Mouse (Mus musculus): Measurements from ENCODE around the gene Pygb. TPM values are rescaled to one million over a fixed set of nuclear protein-coding genes. Genes with fewer than 3 reads are reported as not detected.

Gene Pygb
- polyA plus RNA-seq, 1 experiment from 2014 or later: 212 TPM

- no peak for ATAC-seq (replicated peaks; ENCODE audit: insufficient number of reproducible peaks, insufficient read depth, low FRiP score, low read depth)
- 61% methylated on average over 7 of the region's 7 CpGs for WGBS
- Histone ChIP-seq H3K4me2 (no peak overlapping the region), H3K4me1 (replicated peaks) (peaks cover 5% of the 10 kb centered on the region), H3K36me3 (peaks cover 81% of the 10 kb centered on the region), H3K4me3 (no peak overlapping the region), H3K27me3 (no peaks in the 10 kb centered on the region), H3K27ac (0 out of 2 replicates have a peak overlapping the region, but pooled peaks have one; percentile 47), H3K9me3 (replicated peaks) (no peaks in the 10 kb centered on the region), H3K9ac (no peak overlapping the region)
These were observed 11.5 kb downstream of the Pygb start for GRCm38 (mm10) chr2:150798084-150798483.

- ATAC-seq (replicated peaks; ENCODE audit: insufficient number of reproducible peaks, insufficient read depth, low FRiP score, low read depth): no peak; the same call in 1 of the 2 replicates
- Histone ChIP-seq H3K9me3 (replicated peaks) (no peaks in the 10 kb centered on the region), H3K4me1 (replicated peaks) (peaks cover 5% of the 10 kb centered on the region), H3K36me3 (peaks cover 80% of the 10 kb centered on the region), H3K4me2 (no peak overlapping the region), H3K27ac (no peak overlapping the region), H3K4me3 (no peak overlapping the region), H3K9ac (no peak overlapping the region), H3K27me3 (no peaks in the 10 kb centered on the region)
- 87% methylated on average over 5 of the region's 5 CpGs for WGBS
These were observed 14.1 kb downstream of the Pygb start for GRCm38 (mm10) chr2:150800616-150801015.

DNA sequence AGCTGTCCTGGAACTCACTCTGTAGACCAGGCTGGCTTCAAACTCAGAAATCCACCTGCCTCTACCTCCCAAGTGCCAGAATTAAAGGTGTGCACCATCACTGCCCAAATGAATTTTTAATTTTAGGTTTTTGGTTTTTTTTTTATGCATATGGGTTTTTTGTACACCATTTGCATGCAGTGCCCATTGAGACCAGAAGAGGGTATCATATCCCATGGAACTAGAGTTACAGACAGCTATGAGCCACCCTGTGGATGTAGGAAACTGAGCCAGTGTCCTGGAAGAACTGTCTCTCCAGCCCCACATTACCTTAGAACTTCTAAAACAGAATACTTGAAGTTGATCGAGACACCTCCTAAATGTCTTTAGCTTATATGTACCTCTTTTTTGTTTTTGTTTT is 16.5 kb downstream of the Pygb start:
- Histone ChIP-seq H3K9me3 (replicated peaks) (no peaks in the 10 kb centered on the region), H3K27ac (no peak overlapping the region), H3K4me2 (no peak overlapping the region), H3K4me3 (no peak overlapping the region), H3K36me3 (peaks cover 89% of the 10 kb centered on the region), H3K4me1 (replicated peaks) (peaks cover 2% of the 10 kb centered on the region), H3K9ac (no peak overlapping the region), H3K27me3 (no peaks in the 10 kb centered on the region)
- 93% methylated on average over 1 of the region's 1 CpGs for WGBS
- ATAC-seq (replicated peaks; ENCODE audit: insufficient number of reproducible peaks, insufficient read depth, low FRiP score, low read depth): no peak

- Histone ChIP-seq H3K9ac (no peak overlapping the region), H3K27ac (no peak overlapping the region), H3K9me3 (replicated peaks) (no peaks in the 10 kb centered on the region), H3K36me3 (peaks cover 97% of the 10 kb centered on the region), H3K4me1 (replicated peaks) (no peaks in the 10 kb centered on the region), H3K27me3 (no peaks in the 10 kb centered on the region), H3K4me3 (no peak overlapping the region), H3K4me2 (no peak overlapping the region)
- WGBS: 87% methylated on average over 6 of the region's 6 CpGs
- ATAC-seq (replicated peaks; ENCODE audit: insufficient number of reproducible peaks, insufficient read depth, low FRiP score, low read depth): no peak
These were observed 21.8 kb downstream of the Pygb start for GRCm38 (mm10) chr2:150808381-150808780.

DNA sequence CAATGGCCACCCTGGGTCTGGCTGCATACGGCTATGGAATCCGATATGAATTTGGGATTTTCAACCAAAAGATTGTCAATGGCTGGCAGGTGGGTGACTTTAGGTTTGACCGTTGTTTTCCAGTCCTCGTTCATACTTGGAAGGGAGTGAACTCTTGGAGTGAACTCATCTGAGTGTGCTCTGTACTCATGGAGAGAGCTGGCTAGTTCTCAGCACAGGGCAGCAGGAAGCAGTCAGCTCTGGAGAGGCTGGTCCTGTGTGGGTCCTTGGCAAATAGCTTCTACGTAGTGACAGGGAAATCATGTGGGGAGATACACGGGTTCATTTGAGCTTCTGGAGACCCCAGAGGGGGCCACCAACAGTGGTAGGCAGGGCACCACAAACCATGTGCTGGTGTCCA is 22.3 kb downstream of the Pygb start:
- Histone ChIP-seq H3K9ac (no peak overlapping the region), H3K36me3 (peaks cover 97% of the 10 kb centered on the region), H3K4me1 (replicated peaks) (no peaks in the 10 kb centered on the region), H3K4me3 (no peak overlapping the region), H3K9me3 (replicated peaks) (no peaks in the 10 kb centered on the region), H3K27me3 (no peaks in the 10 kb centered on the region), H3K27ac (no peak overlapping the region), H3K4me2 (no peak overlapping the region)
- 91% methylated on average over 6 of the region's 6 CpGs for WGBS
- no peak for ATAC-seq (replicated peaks; ENCODE audit: insufficient number of reproducible peaks, insufficient read depth, low FRiP score, low read depth)

GRCm38 (mm10) chr2:150810603-150811002 is 24.1 kb downstream of the Pygb start:
- WGBS: 63% methylated on average over 5 of the region's 5 CpGs
- Histone ChIP-seq H3K9ac (no peak overlapping the region), H3K27ac (no peak overlapping the region), H3K9me3 (replicated peaks) (no peaks in the 10 kb centered on the region), H3K4me1 (replicated peaks) (no peaks in the 10 kb centered on the region), H3K4me2 (no peak overlapping the region), H3K4me3 (no peak overlapping the region), H3K27me3 (no peaks in the 10 kb centered on the region), H3K36me3 (peaks cover 98% of the 10 kb centered on the region)
- ATAC-seq (replicated peaks; ENCODE audit: insufficient number of reproducible peaks, insufficient read depth, low FRiP score, low read depth): no peak

- Histone ChIP-seq H3K27ac (no peak overlapping the region), H3K36me3 (peaks cover 97% of the 10 kb centered on the region), H3K4me1 (replicated peaks) (no peaks in the 10 kb centered on the region), H3K9ac (no peak overlapping the region), H3K9me3 (replicated peaks) (no peaks in the 10 kb centered on the region), H3K27me3 (no peaks in the 10 kb centered on the region), H3K4me3 (no peak overlapping the region), H3K4me2 (no peak overlapping the region)
- 97% methylated on average over 6 of the region's 6 CpGs for WGBS
- ATAC-seq (replicated peaks; ENCODE audit: insufficient number of reproducible peaks, insufficient read depth, low FRiP score, low read depth): no peak
These were observed 26.3 kb downstream of the Pygb start for GRCm38 (mm10) chr2:150812816-150813215.

DNA sequence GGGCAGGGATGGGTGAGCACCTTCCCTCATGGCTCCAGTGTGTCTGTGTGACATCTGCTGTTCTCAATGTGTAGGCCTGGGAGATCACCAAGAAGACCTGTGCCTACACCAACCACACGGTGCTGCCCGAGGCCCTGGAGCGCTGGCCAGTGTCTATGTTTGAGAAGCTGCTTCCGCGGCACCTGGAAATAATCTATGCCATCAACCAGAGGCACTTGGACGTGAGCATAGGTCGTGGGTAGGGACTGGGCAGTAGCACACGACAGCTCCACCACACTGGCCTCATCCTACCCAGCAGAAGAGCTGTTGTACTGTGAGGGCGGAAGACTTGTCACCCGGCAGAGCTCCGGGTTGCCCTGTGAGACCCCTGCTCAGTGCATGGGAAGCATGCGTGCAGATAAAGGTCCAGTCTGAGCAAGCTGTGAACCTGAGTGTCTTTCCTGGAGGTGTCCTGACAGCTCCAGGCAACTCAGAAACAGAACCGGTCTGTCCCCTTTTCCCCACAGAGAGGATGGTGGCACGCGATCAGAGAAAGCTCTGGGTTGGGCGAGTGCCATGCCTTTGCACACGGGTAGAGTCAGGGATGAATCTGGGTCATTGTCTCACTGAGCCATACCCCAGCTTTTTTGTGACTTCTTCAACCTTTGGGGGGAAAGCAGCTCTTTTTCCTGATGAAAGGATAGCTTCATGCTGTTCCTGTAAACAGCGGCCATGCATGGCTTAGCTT is 30.3 kb downstream of the Pygb start:
- no peak overlapping the region for H3K27ac ChIP-seq
- H3K9ac ChIP-seq: no peak overlapping the region
- no peak for ATAC-seq (replicated peaks; ENCODE audit: insufficient number of reproducible peaks, insufficient read depth, low FRiP score, low read depth)
- H3K4me2 ChIP-seq: no peak overlapping the region
- peaks cover 95% of the 10 kb centered on the region for H3K36me3 ChIP-seq
- H3K4me1 ChIP-seq (replicated peaks): no peaks in the 10 kb centered on the region
- no peak overlapping the region for H3K4me3 ChIP-seq
- no peaks in the 10 kb centered on the region for H3K9me3 ChIP-seq (replicated peaks)
- WGBS: 89% methylated on average over 18 of the region's 18 CpGs
- no peaks in the 10 kb centered on the region for H3K27me3 ChIP-seq

GRCm38 (mm10) chr2:150818742-150819141 is 32.2 kb downstream of the Pygb start:
- no peak for ATAC-seq (replicated peaks; ENCODE audit: insufficient number of reproducible peaks, insufficient read depth, low FRiP score, low read depth)
- no peak overlapping the region for H3K27ac ChIP-seq
- 90% methylated on average over 8 of the region's 8 CpGs for WGBS

DNA sequence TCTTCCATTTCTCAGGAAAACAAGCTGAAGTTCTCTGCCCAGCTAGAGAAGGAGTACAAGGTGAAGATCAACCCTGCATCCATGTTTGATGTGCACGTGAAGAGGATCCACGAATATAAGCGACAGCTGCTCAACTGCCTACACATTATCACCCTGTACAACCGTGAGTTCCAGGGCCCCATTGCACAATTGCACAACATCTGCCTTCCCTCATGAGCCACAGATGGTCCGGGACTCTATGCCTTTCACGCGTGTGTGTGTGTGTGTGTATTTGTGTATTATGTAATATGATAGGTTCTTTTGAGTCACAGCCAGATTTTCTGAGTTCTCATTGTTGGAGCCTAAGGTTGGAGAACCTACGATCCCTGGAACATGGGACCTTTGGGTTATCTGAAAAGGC is 34.2 kb downstream of the Pygb start:
- Histone ChIP-seq H3K9ac (no peak overlapping the region), H3K9me3 (replicated peaks) (no peaks in the 10 kb centered on the region), H3K27me3 (no peaks in the 10 kb centered on the region), H3K4me2 (no peak overlapping the region), H3K36me3 (peaks cover 94% of the 10 kb centered on the region), H3K27ac (no peak overlapping the region), H3K4me3 (no peak overlapping the region), H3K4me1 (replicated peaks) (no peaks in the 10 kb centered on the region)
- ATAC-seq (replicated peaks; ENCODE audit: insufficient number of reproducible peaks, insufficient read depth, low FRiP score, low read depth): no peak
- 86% methylated on average over 8 of the region's 8 CpGs for WGBS

More at GRCm38 (mm10) chr2:150818742-150819141, 32.2 kb downstream of the Pygb start:
- Histone ChIP-seq H3K36me3 (peaks cover 95% of the 10 kb centered on the region), H3K9ac (no peak overlapping the region), H3K4me1 (replicated peaks) (no peaks in the 10 kb centered on the region), H3K4me3 (no peak overlapping the region), H3K4me2 (no peak overlapping the region), H3K9me3 (replicated peaks) (no peaks in the 10 kb centered on the region), H3K27me3 (no peaks in the 10 kb centered on the region)

DNA sequence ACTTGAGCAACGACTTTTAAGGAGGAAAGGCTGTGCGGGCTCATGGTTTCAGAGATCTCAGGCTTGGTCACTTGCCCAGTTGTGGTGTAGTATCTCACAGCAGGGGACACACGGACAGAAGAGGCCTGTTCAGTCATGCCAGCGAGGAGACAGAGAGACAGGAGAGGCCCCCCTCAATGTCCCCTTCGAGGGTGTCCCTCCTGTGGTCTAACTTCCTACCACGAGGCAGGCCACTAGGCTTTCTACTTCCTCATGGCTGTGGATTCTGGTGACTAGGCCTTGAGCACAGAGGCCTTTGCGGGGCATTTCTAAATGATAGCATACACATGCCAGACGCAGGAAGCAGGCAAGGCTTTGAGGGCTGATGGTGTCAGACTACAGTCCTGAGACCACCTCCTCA is 36.5 kb downstream of the Pygb start:
- Histone ChIP-seq H3K9ac (no peak overlapping the region), H3K27ac (no peak overlapping the region), H3K4me1 (replicated peaks) (no peaks in the 10 kb centered on the region), H3K4me3 (no peak overlapping the region), H3K9me3 (replicated peaks) (no peaks in the 10 kb centered on the region), H3K36me3 (peaks cover 95% of the 10 kb centered on the region), H3K4me2 (no peak overlapping the region), H3K27me3 (no peaks in the 10 kb centered on the region)
- ATAC-seq (replicated peaks; ENCODE audit: insufficient number of reproducible peaks, insufficient read depth, low FRiP score, low read depth): no peak
- WGBS: 80% methylated on average over 8 of the region's 8 CpGs

DNA sequence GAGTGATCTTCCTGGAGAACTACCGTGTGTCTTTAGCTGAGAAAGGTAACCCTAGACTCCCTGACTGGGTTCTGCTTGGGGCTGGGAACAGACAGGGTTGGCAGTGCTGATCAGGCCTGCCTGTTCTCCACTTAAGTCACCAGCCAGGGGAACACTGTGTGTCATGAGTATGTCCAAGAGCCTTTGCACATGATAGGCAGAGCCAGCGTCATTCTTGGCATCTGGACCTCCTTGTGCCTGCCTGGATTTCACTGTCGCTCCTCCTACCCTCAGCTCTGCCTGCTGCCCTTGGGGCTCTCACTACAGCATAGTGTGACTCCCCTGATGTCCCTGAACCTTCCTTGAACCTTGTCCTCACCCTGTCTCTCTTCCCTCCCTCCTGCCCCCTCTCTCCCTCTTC is 39.9 kb downstream of the Pygb start:
- no peak overlapping the region for H3K4me3 ChIP-seq
- 85% methylated on average over 3 of the region's 3 CpGs for WGBS
- H3K27me3 ChIP-seq: no peaks in the 10 kb centered on the region
- no peak for ATAC-seq (replicated peaks; ENCODE audit: insufficient number of reproducible peaks, insufficient read depth, low FRiP score, low read depth)
- H3K27ac ChIP-seq: no peak overlapping the region
- no peaks in the 10 kb centered on the region for H3K4me1 ChIP-seq (replicated peaks)
- no peaks in the 10 kb centered on the region for H3K9me3 ChIP-seq (replicated peaks)
- no peak overlapping the region for H3K4me2 ChIP-seq
- peaks cover 96% of the 10 kb centered on the region for H3K36me3 ChIP-seq
- H3K9ac ChIP-seq: no peak overlapping the region
